Mouse (Mus musculus): ENCODE data around the gene Sox9.

Gene Sox9

GRCm38 (mm10) chr11:112781994-112782356, at the start of gene Sox9:
Gene Sox9 (plus strand): TSS chr11:112782224.
- DNase-seq: no peak

DNA sequence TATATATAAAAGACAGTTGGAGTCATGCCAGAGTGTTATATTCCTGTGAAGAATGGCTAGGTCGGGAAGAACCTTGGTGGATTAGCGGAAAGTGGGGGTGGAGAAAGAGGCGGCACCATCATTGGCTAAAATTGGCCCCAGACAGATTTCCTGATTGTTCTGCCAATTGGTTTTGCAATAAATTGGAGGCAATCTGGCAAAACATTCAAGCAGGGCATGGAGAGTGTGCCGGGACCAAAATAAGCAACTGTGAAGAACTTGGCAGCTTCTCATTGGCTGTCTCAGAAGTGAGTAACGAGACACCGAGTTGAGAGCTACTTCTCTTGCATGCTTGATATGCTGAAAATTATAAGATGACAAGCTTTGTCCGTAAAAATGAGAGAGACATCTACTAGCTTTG, 49.6 kb upstream of the Sox9 start:
- DNase-seq: no peak

- no peak for DNase-seq
These were observed 45.0 kb upstream of the Sox9 start for GRCm38 (mm10) chr11:112737071-112737470.

DNA sequence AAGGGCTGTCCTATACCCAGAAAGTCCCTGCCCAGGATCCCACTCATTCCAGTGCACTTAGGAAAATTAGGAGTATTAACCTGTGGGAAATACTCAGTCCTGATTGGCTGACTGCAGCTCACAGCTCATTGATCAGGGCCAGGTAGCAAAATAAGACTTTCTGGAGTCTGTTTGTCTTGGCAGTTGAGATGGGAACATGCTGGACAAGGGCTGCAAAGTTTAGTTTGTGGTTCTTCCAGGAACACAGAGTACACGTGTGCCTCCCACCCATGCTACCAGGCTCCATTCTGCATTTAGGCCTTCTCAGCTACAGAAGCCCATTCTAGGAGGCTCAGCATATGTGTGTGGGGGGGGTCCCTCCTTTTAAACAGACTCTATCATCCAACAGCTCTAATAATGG, 42.3 kb upstream of the Sox9 start:
- DNase-seq: no peak

DNA sequence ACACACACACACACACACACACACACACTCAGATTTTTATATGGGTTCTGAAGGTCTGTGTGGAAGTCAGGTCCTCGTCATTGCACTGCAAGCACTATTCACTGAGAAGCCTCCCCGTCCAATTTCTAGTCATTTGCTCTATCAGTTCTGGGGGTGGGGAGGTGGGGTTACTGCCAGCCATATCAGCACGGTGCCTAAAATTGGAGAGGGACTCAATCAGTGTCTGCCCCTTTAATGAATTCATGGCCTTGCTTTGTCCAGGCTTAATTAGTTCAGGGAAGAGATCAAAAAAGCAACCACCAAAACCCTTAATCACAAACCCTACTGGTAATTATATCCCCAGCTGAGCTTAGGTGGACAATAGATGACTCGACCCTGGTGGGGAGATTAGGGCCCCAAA, 25.5 kb upstream of the Sox9 start:
- DNase-seq: no peak

DNA sequence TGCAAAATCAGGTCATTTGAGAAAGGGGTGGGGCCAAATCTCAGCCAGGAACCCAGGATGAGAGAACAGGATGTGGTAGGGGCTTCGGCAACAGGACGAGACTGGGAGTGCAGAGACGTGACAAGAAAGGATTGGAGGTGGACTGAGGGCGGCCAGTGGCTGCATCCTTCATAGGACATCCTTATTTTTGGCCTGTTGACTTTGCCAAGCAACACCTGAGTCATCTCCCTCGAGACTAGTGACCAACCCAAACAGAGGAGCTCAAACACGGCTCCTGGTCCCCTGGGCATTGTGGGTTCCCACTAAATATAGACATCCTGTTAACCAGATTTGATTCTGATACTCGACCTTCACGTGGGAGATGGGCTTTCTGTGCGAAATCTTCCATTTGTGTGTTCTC, 24.0 kb upstream of the Sox9 start:
- DNase-seq: no peak

- no peak for DNase-seq
These were observed 15.1 kb upstream of the Sox9 start for GRCm38 (mm10) chr11:112766956-112767355.

- no peak for DNase-seq
These were observed 14.4 kb upstream of the Sox9 start for GRCm38 (mm10) chr11:112767531-112768041.

- DNase-seq: no peak
These were observed 9.2 kb upstream of the Sox9 start for GRCm38 (mm10) chr11:112772791-112773355.

DNA sequence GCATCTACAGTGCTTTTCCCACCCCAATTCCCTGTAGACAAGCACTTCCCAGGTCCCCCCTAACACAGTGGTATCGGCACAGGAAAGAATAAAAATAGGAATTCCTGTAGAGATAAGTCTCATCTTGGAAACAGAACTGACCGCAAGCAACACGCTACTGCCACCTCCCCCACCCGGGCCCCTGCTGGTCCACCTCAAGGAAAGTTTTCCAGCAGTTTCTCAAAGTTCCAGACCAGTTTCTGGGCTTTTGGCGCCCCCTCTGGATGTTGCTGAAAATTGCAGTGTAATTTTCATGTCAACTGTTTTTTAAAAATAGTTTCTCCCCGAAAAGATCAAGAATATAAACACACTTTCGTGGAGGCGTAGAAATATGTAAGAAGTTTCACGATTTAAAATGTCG, 2.3 kb upstream of the Sox9 start:
- peak; percentile 14 for DNase-seq

GRCm38 (mm10) chr11:112780394-112780920, 1.6 kb upstream of the Sox9 start:
- DNase-seq: no peak

DNA sequence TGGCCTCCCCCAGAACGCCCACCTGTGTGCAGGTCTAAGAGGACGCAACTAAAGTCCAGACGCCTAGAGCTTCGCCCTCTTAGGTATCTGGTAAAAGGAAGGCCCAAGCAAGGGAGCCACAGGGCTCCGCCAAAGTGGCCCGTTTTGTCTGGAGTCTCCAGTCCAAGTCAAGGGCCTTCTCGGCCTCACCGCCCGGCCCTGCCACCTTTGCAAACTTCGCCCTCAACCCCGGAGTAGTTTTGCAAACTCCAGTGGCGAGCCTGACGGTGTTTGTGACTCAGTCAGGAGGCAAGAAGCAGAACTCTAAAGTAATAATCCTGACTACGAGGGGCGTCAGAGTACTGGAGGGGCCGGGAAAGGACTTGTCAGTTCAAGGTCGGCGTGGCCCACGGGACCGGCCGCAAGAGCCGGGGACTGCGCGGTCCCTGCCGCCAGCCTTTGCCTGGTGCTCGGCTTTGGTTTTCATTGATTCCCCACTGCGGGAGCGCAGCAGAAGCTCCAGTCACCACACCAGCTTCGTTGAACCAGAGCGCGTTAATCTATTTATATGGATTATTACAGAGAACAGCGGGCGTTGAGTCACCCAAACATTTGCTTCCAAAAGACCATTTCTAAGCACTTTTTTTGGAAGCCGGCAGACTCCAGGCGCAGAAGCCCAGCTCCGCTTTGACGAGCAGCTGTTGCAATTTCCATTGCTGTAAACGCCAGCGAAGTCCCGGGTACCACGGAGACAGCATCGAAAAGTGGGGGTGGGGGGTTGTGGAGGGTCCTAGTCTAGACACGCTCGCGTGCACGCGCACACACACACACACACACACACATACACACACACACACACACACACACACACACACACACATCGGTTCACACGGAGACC, 751 bp upstream of the Sox9 start:
- DNase-seq: no peak

DNA sequence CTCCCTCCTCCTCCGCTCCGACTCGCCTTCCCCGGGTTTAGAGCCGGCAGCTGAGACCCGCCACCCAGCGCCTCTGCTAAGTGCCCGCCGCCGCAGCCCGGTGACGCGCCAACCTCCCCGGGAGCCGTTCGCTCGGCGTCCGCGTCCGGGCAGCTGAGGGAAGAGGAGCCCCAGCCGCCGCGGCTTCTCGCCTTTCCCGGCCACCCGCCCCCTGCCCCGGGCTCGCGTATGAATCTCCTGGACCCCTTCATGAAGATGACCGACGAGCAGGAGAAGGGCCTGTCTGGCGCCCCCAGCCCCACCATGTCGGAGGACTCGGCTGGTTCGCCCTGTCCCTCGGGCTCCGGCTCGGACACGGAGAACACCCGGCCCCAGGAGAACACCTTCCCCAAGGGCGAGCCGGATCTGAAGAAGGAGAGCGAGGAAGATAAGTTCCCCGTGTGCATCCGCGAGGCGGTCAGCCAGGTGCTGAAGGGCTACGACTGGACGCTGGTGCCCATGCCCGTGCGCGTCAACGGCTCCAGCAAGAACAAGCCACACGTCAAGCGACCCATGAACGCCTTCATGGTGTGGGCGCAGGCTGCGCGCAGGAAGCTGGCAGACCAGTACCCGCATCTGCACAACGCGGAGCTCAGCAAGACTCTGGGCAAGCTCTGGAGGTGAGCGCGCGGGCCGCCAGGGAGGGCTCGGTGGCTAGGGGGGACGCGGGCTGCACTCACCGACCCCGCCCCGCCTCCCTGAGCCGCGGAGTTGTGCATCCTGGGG, 515 bp downstream of the Sox9 start:
- DNase-seq: peak; percentile 27

- peak; percentile 7 for DNase-seq
These were observed 1.6 kb downstream of the Sox9 start for GRCm38 (mm10) chr11:112783401-112784346.

DNA sequence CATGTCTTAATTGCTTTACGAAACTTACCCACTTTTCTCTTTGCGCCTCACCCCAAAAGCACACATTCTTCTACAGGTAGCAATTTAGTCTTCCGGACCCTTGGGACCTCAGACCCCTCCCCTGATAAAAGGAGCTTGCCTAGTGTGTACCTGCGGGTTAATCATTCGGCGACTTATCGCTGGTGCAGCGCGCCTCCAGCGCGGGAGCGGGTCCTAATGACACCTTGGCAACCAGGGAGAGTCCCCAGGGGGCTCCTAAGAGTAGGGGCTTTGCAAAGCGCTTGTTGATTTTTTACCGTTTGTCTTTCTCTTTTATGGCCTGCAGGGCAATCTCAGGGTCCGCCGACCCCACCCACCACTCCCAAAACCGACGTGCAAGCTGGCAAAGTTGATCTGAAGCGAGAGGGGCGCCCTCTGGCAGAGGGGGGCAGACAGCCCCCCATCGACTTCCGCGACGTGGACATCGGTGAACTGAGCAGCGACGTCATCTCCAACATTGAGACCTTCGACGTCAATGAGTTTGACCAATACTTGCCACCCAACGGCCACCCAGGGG, 2.4 kb downstream of the Sox9 start:
- no peak for DNase-seq

DNA sequence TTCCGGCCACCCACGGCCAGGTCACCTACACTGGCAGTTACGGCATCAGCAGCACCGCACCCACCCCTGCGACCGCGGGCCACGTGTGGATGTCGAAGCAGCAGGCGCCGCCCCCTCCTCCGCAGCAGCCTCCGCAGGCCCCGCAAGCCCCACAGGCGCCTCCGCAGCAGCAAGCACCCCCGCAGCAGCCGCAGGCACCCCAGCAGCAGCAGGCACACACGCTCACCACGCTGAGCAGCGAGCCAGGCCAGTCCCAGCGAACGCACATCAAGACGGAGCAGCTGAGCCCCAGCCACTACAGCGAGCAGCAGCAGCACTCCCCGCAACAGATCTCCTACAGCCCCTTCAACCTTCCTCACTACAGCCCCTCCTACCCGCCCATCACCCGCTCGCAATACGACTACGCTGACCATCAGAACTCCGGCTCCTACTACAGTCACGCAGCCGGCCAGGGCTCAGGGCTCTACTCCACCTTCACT, 2.9 kb downstream of the Sox9 start:
- DNase-seq: peak; percentile 10

GRCm38 (mm10) chr11:112785581-112785980, 3.6 kb downstream of the Sox9 start:
- DNase-seq: no peak

DNA sequence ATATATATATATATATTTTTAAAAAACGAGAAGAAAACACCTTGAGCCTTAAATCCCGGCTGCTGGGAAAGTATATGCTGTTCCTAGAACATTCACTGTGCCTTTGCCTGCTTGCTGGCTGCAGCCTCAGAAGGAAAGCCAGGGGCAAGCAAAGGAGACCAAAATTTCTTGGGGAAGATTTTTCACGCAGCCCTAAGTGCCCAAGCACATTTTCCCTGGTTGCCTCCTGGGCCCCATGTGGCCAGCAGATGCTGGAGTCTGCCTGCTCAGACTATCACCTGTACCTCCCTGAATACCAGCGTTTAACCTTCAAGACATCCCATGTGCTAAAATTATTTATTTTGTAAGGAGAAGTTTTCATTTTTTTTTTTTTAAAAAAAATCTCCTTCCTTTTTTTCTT, 4.4 kb downstream of the Sox9 start:
- DNase-seq: no peak

DNA sequence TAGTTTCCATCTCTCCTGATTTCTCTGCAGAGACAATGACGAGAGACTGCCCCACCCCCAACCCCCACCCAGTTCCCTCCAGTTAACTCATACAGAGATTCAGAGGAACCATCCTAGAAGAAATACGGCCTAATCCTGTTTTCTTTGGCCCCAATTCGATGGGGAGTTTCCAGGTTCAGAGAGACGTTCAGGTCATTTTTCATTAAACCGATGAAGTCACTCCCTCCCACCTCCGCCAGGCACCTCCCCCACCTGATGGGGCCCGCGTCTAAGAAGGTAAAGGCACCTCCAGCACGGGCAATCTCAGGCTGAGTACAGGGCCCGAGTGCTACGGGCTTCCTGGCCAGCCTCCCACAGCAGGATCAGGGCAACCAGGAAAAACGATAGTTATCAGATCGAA, 6.3 kb downstream of the Sox9 start:
- DNase-seq: no peak

DNA sequence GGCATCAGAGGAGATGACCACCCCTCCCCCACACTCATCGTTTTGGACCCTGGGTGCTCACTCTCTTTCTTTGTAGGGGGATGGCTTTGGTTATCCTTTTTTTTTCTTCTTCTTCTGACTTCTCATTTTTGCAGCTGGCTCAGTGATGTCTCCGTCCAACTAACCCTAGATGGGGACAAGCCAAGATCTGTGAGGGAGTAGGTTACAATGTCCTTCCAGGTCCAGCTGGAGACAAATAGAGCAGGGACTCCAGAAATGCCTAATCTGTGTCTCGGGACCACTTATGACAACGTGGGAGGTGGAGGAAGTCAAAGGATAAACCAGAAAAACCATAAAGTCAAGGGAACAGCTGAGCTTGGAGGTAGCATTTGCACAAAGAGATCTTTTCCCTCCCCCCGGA, 14.4 kb downstream of the Sox9 start:
- DNase-seq: no peak

DNA sequence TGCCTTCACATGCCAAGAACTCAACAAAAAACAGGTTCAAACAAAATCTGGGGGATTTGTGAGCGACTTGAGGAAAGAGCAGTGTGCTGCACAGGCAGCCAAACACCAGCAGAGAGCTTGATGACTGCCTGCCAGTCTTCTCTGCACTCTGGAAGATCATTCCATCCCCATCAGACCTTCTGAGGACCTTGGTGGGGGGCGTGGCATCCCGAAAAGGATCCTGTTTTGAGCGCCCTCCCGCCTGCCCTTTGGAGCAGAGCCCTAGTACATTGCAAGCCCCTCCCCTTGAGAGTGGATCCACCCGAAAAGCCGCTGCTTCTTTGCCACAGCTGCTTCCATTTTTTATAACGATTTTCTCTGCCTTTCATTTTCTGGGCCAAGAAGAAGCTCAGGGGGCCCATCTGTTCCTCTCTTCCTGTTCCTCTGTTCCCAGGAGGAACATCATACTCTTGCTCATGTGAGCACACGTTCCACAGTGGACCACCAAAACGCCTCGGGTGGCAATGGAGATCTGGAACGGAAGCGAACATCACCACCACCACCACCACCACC, 16.9 kb downstream of the Sox9 start:
- DNase-seq: no peak

Data from thymus, postnatal 4 days (tissue).